8 mouse cellular contexts compared by ENCODE assay signal in the genomic region with DNA sequence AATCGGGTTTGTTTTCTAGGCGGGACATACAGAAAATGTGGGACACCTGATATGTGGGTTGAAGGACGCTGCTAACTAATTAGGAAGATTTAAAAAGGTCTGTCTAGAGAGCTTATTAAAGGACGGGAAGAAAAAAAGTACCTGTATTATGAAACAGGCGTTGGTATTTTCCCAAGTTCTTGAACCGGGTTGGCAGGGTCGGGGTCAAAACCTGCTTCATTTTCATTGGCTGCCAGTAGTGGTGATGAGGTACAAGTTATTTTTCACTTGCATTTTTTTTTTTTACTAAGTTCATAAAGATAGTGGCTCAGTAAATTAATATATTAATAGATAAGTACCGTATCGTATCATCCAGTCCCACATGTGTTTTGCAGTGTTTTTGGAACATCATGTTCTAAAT. TPM values are rescaled to one million over a fixed set of nuclear protein-coding genes. Genes with fewer than 3 reads are reported as not detected.
DNase-seq lines count a peak whose midpoint lies in the region; ATAC-seq and TF ChIP-seq lines count a peak whose summit lies in the region.

No protein-coding gene starts in this region.

- no peak for ATAC-seq in kidney, embryonic 15.5 days (replicated peaks; ENCODE audit: low FRiP score)
- no peak for ATAC-seq in midbrain, postnatal 0 days (ENCODE audit: low FRiP score)

- no peaks in the 10 kb centered on the region for H3K9me3 ChIP-seq in forebrain, embryonic 10.5 days
- H3K9me3 ChIP-seq in kidney, embryonic 15.5 days (replicated peaks): no peaks in the 10 kb centered on the region
- no peaks in the 10 kb centered on the region for H3K9me3 ChIP-seq in midbrain, postnatal 0 days (ENCODE audit: low read length)

- H3K9ac ChIP-seq in kidney, embryonic 15.5 days: peak overlapping the region; percentile 84
- no peak overlapping the region for H3K9ac ChIP-seq in midbrain, postnatal 0 days (replicated peaks; ENCODE audit: low read length, poor library complexity, severe bottlenecking)

- WGBS in forebrain, embryonic 10.5 days: 14% methylated on average over 9 of the region's 9 CpGs
- 11% methylated on average over 9 of the region's 9 CpGs for WGBS in kidney, embryonic 15.5 days
- WGBS in midbrain, postnatal 0 days: 16% methylated on average over 9 of the region's 9 CpGs

- no peak overlapping the region for H3K27ac ChIP-seq in forebrain, embryonic 10.5 days
- peak overlapping the region; percentile 94 for H3K27ac ChIP-seq in kidney, embryonic 15.5 days
- H3K27ac ChIP-seq in midbrain, postnatal 0 days (ENCODE audit: low read depth, low read length): no peak overlapping the region

- H3K4me1 ChIP-seq in forebrain, embryonic 10.5 days: peaks cover 85% of the 10 kb centered on the region
- H3K4me1 ChIP-seq in kidney, embryonic 15.5 days: peaks cover 60% of the 10 kb centered on the region
- H3K4me1 ChIP-seq in midbrain, postnatal 0 days (ENCODE audit: insufficient read depth, low read length): peaks cover 3% of the 10 kb centered on the region; the same call in 1 of the 2 replicates

- no peak for TF ChIP-seq CTCF in midbrain, postnatal 0 days (IDR thresholded peaks at IDR 0.05)

- H3K4me3 ChIP-seq in forebrain, embryonic 10.5 days: peak overlapping the region; percentile 97
- H3K4me3 ChIP-seq in kidney, embryonic 15.5 days (replicated peaks): peak overlapping the region; percentile 88
- H3K4me3 ChIP-seq in midbrain, postnatal 0 days (ENCODE audit: low read depth, low read length): peak overlapping the region; percentile 77

- peaks cover 10% of the 10 kb centered on the region for H3K27me3 ChIP-seq in forebrain, embryonic 10.5 days (ENCODE audit: poor library complexity, severe bottlenecking)
- peaks cover 4% of the 10 kb centered on the region; the same call in 1 of the 2 replicates for H3K27me3 ChIP-seq in kidney, embryonic 15.5 days
- no peaks in the 10 kb centered on the region for H3K27me3 ChIP-seq in midbrain, postnatal 0 days (ENCODE audit: insufficient read depth, low read length)

- peak; percentile 38 to 54 for DNase-seq in kidney, adult 8-10 months
- no peak for DNase-seq in kidney, adult 18-20 months
- no peak for DNase-seq in forebrain, embryonic 10.5 days (ENCODE audit: extremely low spot score, low spot score)
- no peak for DNase-seq in midbrain, postnatal 0 days (ENCODE audit: low spot score)
- DNase-seq in right cerebral cortex, adult 18-20 months: no peak
- no peak for DNase-seq in thymus, postnatal 14 days
- DNase-seq in gastrocnemius, postnatal 36 days: no peak

- intact Hi-C loops in gastrocnemius, postnatal 36 days (cut with DNase I): no loop called here

- H3K36me3 ChIP-seq in forebrain, embryonic 10.5 days (replicated peaks): peaks cover 8% of the 10 kb centered on the region
- H3K36me3 ChIP-seq in kidney, embryonic 15.5 days: peaks cover 10% of the 10 kb centered on the region
- no peaks in the 10 kb centered on the region for H3K36me3 ChIP-seq in midbrain, postnatal 0 days (ENCODE audit: insufficient read depth, low read length)

- H3K4me2 ChIP-seq in kidney, embryonic 15.5 days: peak overlapping the region; percentile 74
- peak overlapping the region; percentile 92 for H3K4me2 ChIP-seq in midbrain, postnatal 0 days (ENCODE audit: low read depth, low read length, poor library complexity, severe bottlenecking)

RNA-seq across cellular contexts. Expression of gene Ptpn13, which starts 1.3 kb away (rescaled TPM):
- 19.7 TPM in 2 replicates for polyA plus RNA-seq in forebrain, embryonic 10.5 days (2016; fragmentation: Nextera tagmentation; extraction: Ambion mirVana)
- polyA plus RNA-seq in kidney, embryonic 15.5 days (2015; fragmentation: Nextera tagmentation; extraction: Ambion mirVana): 29.8 and 30.9 TPM in 2 replicates
- 14.1 and 18.0 TPM in 2 replicates for total RNA-seq in midbrain, postnatal 0 days (2014; rRNA removed)
- polyA plus RNA-seq in midbrain, postnatal 0 days (2015; fragmentation: Nextera tagmentation; extraction: Ambion mirVana): 1.9 and 2.6 TPM in 2 replicates
- total RNA-seq in gastrocnemius, postnatal 36 days (2021): 1 to 10 TPM; 2.3 to 2.4 TPM

Comparison
In these comparisons a context has a peak if more than half of its experiments do, and no peak if none do; other contexts are left out.
1. DNase-seq: peak in kidney, adult 8-10 months (2 of 2); none in kidney, adult 18-20 months (single experiment), forebrain, embryonic 10.5 days (single experiment), midbrain, postnatal 0 days (single experiment), right cerebral cortex, adult 18-20 months (single experiment), thymus, postnatal 14 days (single experiment) and gastrocnemius, postnatal 36 days (0 of 2).
2. Peak in every context shown above with its lines, with median percentiles within 50 percentile points of each other: H3K4me3 ChIP-seq.